Mouse (Mus musculus) C2C12 (cell line): ENCODE data around the gene Csf3.
"Not testable (repeated sequence)": the region's sequence is repeated elsewhere in the genome, so short reads cannot be mapped to it uniquely, and the experiment has no call there.

Experiments used
- CEBPB ChIP-seq: IDR thresholded peaks from one replicate; pipeline ENCODE4 v1.6.1; 2011; ENCODE audit warnings: low read depth, mild to moderate bottlenecking, control low read depth, moderate library complexity
- CTCF ChIP-seq: IDR thresholded peaks from one replicate; pipeline ENCODE4 v1.5.1; 2011; ENCODE audit not compliant: control insufficient read depth, insufficient read depth, insufficient read length
- MAX ChIP-seq: IDR thresholded peaks from one replicate; pipeline ENCODE4 v1.6.1; 2011; ENCODE audit warnings: mild to moderate bottlenecking, control low read depth
- MYOD1 ChIP-seq: IDR thresholded peaks from one replicate; pipeline ENCODE4 v1.6.1; 2011; ENCODE audit warnings: low read depth; ENCODE audit not compliant: control insufficient read depth, insufficient read length
- USF1 ChIP-seq: IDR thresholded peaks from one replicate; pipeline ENCODE4 v1.6.1; 2011; ENCODE audit warnings: low read depth, mild to moderate bottlenecking, control low read depth, moderate library complexity

GRCm38 (mm10) chr11:98680595-98680994, 20.5 kb upstream of the Csf3 start:
- TF ChIP-seq CTCF, MYOD1, MAX, CEBPB, USF1: not testable (repeated sequence)
